Mouse (Mus musculus) limb, embryonic 15.5 days (tissue): ENCODE results near the gene Atg13. TPM values are rescaled to one million over a fixed set of nuclear protein-coding genes. Genes with fewer than 3 reads are reported as not detected.

Experiments
- ATAC-seq: fragments of 200-750 bp; cut with Nextera tagmentation; 2 replicates; pipeline ENCODE4 v1.8.0; 2017; ENCODE audit warnings: low read depth, moderate TSS enrichment; ENCODE audit not compliant: insufficient number of reproducible peaks, low FRiP score, low TSS enrichment
- H3K27ac ChIP-seq: fragments of 300-500 bp; sonication (generic); 2 replicates; pipeline ENCODE4 v1.5.1; 2015; ENCODE audit warnings: moderate library complexity, mild to moderate bottlenecking, inconsistent platforms
- H3K27me3 ChIP-seq: fragments of 300-500 bp; sonication (generic); 2 replicates; pipeline ENCODE4 v1.6.1; 2015; ENCODE audit warnings: inconsistent platforms
- H3K36me3 ChIP-seq: fragments of 300-500 bp; sonication (generic); 2 replicates; pipeline ENCODE4 v1.6.1; 2015; ENCODE audit warnings: inconsistent platforms
- H3K4me1 ChIP-seq: fragments of 300-500 bp; sonication (generic); 2 replicates; pipeline ENCODE4 v1.6.1; 2015; ENCODE audit warnings: inconsistent platforms
- H3K4me2 ChIP-seq: fragments of 300-500 bp; sonication (generic); 2 replicates; pipeline ENCODE4 v1.6.1; 2015; ENCODE audit warnings: mild to moderate bottlenecking, inconsistent platforms
- H3K4me3 ChIP-seq: fragments of 300-500 bp; sonication (generic); 2 replicates; pipeline ENCODE4 v1.5.1; 2015; ENCODE audit warnings: mild to moderate bottlenecking, inconsistent platforms
- H3K9ac ChIP-seq: fragments of 300-500 bp; sonication (generic); 2 replicates; pipeline ENCODE4 v1.6.1; 2015; ENCODE audit warnings: inconsistent platforms
- H3K9me3 ChIP-seq: fragments of 300-500 bp; sonication (generic); 2 replicates; pipeline ENCODE4 v1.6.1; 2016; ENCODE audit warnings: inconsistent platforms
- WGBS: fragments of 180-500 bp; shearing (Covaris S2); methylation state at CpG from one replicate; pipeline ENCODE4 v1.1.7; 2015; 5-methylcytosine and 5-hydroxymethylcytosine counted together
- polyA plus RNA-seq: library from polyadenylated mRNA; unstranded; fragments of >200 nt; fragmentation: Nextera tagmentation; extraction: Ambion mirVana; gene quantifications from 2 replicates; pipeline ENCODE4 v1.2.1, GENCODE M21; 2015

Atg13 gene
- polyA plus RNA-seq, 1 experiment from 2014 or later: 33.7 TPM

DNA sequence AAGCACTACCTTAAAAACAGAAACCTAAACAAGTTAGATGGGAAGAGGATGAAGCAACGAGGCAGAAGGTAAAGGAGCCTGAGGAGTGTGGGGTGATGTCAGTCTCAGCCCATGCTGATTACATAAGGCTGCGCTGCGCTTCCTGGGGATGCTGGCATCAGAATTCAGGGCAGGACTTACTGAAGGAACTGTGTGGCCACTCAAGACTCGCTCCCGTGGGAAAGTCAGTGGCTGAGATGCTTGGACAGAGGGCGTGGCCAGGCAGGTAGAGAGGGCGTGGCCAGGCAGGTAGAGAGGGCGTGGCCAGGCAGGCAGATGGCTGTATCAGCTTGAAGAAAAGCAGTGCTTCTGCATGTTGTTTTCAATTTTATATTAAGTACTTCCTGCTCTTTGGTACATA lies 26.5 kb downstream of the Atg13 start:
- H3K4me2 ChIP-seq: no peak overlapping the region
- no peak overlapping the region for H3K27ac ChIP-seq
- no peak overlapping the region for H3K4me3 ChIP-seq
- ATAC-seq: no peak
- H3K4me1 ChIP-seq: no peaks in the 10 kb centered on the region
- H3K27me3 ChIP-seq: no peaks in the 10 kb centered on the region
- no peaks in the 10 kb centered on the region for H3K9me3 ChIP-seq
- WGBS: 68% methylated on average over 8 of the region's 8 CpGs
- peaks cover 80% of the 10 kb centered on the region for H3K36me3 ChIP-seq
- no peak overlapping the region for H3K9ac ChIP-seq

DNA sequence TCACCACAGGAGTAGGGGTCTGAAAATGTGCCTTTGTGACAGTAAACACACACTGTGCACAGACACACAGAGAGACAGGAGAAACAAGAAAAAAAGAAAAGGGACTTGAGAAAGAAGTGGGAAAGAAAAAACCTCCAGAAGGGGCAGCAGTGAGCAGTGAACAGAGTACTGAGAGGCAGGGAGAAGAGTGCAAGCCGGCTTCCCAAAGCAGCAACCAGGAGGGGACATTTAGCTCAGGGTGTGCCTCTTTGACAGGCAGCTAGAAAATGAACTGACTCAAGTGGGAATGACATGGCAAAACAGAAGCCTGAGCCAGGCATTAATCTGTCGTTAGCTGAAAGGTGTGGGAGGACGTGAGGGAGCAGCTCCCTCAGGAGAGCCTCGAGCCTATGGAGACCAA lies 27.5 kb downstream of the Atg13 start:
- Histone ChIP-seq H3K9me3 (no peaks in the 10 kb centered on the region), H3K9ac (no peak overlapping the region), H3K4me2 (no peak overlapping the region), H3K4me1 (no peaks in the 10 kb centered on the region), H3K27me3 (no peaks in the 10 kb centered on the region), H3K27ac (peak overlapping the region; percentile 1; the same call in 1 of the 2 replicates), H3K4me3 (no peak overlapping the region), H3K36me3 (peaks cover 82% of the 10 kb centered on the region)
- ATAC-seq: no peak
- 49% methylated on average over 4 of the region's 4 CpGs for WGBS

DNA sequence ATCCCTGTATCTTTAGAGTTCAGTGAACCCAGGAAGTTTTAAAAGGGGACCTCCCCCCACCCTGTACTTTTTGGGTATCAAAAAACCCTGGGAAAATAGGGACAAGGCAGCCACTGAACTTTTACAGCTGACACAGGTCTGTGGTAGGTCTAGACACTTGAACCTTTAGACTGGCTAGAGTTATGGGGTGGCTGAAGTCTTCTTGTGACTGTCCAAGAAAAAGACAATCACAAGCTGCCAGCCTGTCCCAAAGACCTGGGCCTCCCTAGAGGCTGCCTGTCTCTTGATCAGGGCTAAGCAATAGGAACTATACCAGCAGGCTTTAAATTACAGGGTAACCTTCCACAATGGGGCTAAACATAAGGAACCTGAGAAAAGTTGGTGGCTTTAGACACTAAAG lies 33.4 kb downstream of the Atg13 start:
- H3K27ac ChIP-seq: no peak overlapping the region
- H3K4me1 ChIP-seq: no peaks in the 10 kb centered on the region

DNA sequence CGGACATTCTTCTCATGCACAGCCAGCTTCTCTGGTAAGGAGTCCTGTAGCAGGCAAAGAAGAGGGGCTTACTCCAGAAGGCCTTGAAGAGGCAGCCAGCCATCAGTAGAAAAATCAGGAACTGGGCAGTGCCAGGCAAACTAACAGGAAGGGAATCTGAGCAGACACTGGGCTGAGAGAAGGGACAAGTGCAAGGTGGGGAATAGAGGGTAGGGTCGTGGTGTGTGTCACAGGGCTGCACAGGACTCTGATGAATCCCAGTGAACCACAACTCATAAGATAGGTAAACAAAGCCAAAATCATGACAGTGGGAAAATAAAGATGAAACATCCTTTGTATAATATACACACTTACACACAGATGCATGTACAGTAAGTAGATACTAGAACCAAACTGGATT lies 34.0 kb downstream of the Atg13 start:
- no peaks in the 10 kb centered on the region for H3K4me1 ChIP-seq
- 76% methylated on average over 2 of the region's 2 CpGs for WGBS
- ATAC-seq: no peak
- H3K9ac ChIP-seq: no peak overlapping the region
- no peak overlapping the region for H3K27ac ChIP-seq
- H3K9me3 ChIP-seq: no peaks in the 10 kb centered on the region
- H3K4me2 ChIP-seq: no peak overlapping the region
- peaks cover 95% of the 10 kb centered on the region for H3K36me3 ChIP-seq
- H3K27me3 ChIP-seq: no peaks in the 10 kb centered on the region
- H3K4me3 ChIP-seq: no peak overlapping the region

More for the DNA sequence above, 33.4 kb downstream of the Atg13 start:
- Histone ChIP-seq H3K9ac (no peak overlapping the region), H3K27me3 (no peaks in the 10 kb centered on the region), H3K4me2 (no peak overlapping the region), H3K4me3 (no peak overlapping the region), H3K9me3 (no peaks in the 10 kb centered on the region), H3K36me3 (peaks cover 96% of the 10 kb centered on the region)
- ATAC-seq: no peak

DNA sequence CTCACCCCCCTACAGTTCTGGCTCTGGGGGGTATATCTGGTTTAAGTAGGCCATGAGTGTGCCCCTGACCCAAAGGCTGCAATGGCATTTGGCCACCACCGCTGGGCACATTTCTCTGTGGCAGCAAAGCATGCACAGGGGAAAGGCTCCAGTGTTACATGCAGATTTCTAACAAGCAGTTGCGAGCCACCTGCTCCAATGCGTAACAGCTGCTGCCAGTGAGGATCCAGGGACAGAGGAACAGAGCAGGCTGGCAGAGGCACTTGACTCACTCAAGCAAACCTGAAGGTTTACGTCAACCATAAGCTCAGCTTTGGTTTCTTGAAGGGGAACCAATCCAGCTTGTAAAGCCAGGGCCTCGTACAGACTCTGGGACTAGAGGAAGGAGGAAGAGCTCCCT lies 35.5 kb downstream of the Atg13 start:
- no peak for ATAC-seq
- H3K27ac ChIP-seq: no peak overlapping the region
- H3K36me3 ChIP-seq: peaks cover 96% of the 10 kb centered on the region
- no peaks in the 10 kb centered on the region for H3K4me1 ChIP-seq
- WGBS: 83% methylated on average over 5 of the region's 5 CpGs
- H3K27me3 ChIP-seq: no peaks in the 10 kb centered on the region
- H3K4me3 ChIP-seq: no peak overlapping the region
- H3K4me2 ChIP-seq: no peak overlapping the region
- H3K9ac ChIP-seq: no peak overlapping the region
- no peaks in the 10 kb centered on the region for H3K9me3 ChIP-seq

DNA sequence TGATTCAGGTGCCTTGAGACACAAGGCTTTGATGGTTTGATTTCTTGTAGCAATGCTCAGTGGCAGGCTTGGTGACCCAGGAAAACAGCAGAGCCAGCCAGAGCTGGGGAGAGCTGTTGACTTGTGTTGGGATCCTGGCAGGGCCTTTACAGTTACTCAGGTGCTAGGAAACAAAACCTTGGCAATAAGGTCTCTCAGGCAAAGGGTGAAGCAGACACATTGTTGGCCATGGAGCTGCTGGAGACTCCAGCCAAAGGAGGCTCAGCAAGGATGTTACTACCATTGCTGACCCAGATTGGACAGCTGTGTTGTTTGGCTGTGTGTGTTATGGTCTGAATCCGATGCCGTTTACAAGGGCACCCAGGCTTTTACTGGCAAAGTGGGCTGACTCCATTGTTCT lies 36.8 kb downstream of the Atg13 start:
- Histone ChIP-seq H3K9me3 (no peaks in the 10 kb centered on the region), H3K27ac (no peak overlapping the region), H3K9ac (no peak overlapping the region), H3K27me3 (no peaks in the 10 kb centered on the region), H3K4me1 (no peaks in the 10 kb centered on the region), H3K4me2 (no peak overlapping the region), H3K36me3 (peaks cover 96% of the 10 kb centered on the region), H3K4me3 (no peak overlapping the region)
- ATAC-seq: no peak
- WGBS: 85% methylated on average over 2 of the region's 2 CpGs

DNA sequence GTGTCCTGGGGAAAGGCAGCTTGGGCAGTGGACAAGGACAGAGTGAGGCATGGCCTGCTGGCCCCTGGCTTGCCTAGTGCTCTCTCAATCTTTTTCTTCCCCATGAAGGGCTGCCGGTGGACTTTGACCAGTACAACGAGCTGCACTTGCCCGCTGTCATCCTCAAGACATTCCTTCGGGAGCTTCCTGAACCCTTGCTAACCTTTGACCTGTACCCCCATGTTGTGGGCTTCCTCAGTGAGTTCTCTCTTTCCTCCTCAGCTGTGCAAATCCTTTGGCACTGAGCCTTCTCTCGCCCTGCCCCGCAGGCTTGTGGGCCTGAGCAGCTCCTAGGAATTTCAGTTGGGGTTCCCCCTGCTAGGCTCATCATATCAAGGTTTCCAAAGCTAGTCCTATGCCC lies 40.3 kb downstream of the Atg13 start:
- Histone ChIP-seq H3K27ac (no peak overlapping the region), H3K4me2 (no peak overlapping the region), H3K9ac (no peak overlapping the region), H3K4me3 (no peak overlapping the region), H3K9me3 (no peaks in the 10 kb centered on the region), H3K36me3 (peaks cover 91% of the 10 kb centered on the region), H3K27me3 (no peaks in the 10 kb centered on the region), H3K4me1 (no peaks in the 10 kb centered on the region)
- ATAC-seq: no peak
- 97% methylated on average over 6 of the region's 6 CpGs for WGBS

DNA sequence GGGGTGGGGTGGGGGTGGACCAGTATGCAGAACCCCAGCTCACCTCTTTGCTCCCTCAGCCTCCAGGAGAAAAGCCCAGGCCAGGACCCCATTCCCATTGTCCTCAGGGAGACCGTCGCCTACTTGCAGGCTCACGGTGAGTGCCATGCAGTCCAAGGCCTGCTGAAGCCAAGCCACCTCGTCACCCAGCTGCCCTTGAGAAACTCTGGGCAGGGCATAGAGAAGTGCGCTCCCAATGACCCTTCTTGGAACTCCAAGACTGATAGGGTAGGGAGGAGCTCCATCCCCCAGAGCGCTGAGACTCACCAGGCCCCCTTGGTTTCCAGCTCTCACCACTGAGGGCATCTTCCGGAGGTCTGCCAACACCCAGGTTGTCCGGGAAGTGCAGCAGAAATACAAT lies 41.0 kb downstream of the Atg13 start:
- Histone ChIP-seq H3K27me3 (no peaks in the 10 kb centered on the region), H3K36me3 (peaks cover 91% of the 10 kb centered on the region), H3K4me2 (no peak overlapping the region), H3K9me3 (no peaks in the 10 kb centered on the region), H3K9ac (no peak overlapping the region), H3K4me1 (no peaks in the 10 kb centered on the region), H3K4me3 (no peak overlapping the region), H3K27ac (no peak overlapping the region)
- WGBS: 91% methylated on average over 8 of the region's 8 CpGs
- ATAC-seq: no peak

DNA sequence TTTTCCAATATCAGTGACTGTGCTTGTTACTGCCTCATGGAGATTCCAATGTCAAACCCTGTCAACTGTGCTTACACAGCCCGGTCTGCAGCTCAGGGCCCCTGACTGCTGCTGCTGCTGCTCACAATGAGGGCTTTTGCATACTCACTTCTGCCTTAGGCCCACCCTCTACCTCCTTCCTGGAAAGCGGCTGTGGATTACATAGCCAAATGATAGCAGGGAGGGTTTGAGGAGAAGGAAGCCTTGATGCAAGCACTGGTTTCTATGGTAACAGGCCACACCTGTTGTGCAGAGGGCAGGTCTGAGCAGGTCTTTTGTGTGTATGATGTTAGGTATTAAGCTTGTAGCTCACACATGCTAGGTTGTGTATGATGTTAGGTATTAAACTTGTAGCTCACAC lies 42.6 kb downstream of the Atg13 start:
- no peaks in the 10 kb centered on the region for H3K9me3 ChIP-seq
- WGBS: 71% methylated on average over 2 of the region's 2 CpGs
- H3K4me1 ChIP-seq: no peaks in the 10 kb centered on the region
- H3K4me3 ChIP-seq: no peak overlapping the region
- no peaks in the 10 kb centered on the region for H3K27me3 ChIP-seq
- no peak overlapping the region for H3K4me2 ChIP-seq
- H3K9ac ChIP-seq: no peak overlapping the region
- no peak overlapping the region for H3K27ac ChIP-seq
- H3K36me3 ChIP-seq: peaks cover 91% of the 10 kb centered on the region
- no peak for ATAC-seq

DNA sequence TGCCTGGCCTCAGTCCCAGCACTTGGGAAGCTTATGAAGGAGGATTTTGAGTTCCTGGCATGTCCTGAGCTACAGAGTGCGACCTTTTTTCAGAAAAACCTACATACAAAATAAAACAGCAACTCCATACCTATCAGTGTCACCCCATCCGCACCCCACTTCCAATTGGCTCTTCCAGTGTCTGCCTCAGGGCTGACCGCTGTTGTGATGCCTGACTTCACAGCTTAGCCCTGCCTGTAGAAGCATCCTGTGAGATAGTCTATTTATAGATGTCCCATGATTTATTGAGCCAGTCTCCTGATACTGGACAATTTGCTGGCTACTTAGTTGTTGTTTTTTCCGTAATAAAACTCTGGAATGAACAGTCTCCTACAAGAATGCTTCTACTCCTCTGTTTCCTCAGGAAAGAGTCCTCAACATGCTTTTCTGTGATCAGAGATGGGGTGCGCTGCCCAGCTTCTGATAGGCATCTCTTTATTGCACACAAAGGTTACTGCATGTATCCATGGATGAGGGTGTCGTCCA lies 43.9 kb downstream of the Atg13 start:
- Histone ChIP-seq H3K27ac (no peak overlapping the region), H3K4me1 (no peaks in the 10 kb centered on the region), H3K36me3 (peaks cover 91% of the 10 kb centered on the region), H3K9ac (no peak overlapping the region), H3K4me3 (no peak overlapping the region), H3K4me2 (no peak overlapping the region), H3K27me3 (no peaks in the 10 kb centered on the region), H3K9me3 (no peaks in the 10 kb centered on the region)
- no peak for ATAC-seq
- 92% methylated on average over 6 of the region's 6 CpGs for WGBS

DNA sequence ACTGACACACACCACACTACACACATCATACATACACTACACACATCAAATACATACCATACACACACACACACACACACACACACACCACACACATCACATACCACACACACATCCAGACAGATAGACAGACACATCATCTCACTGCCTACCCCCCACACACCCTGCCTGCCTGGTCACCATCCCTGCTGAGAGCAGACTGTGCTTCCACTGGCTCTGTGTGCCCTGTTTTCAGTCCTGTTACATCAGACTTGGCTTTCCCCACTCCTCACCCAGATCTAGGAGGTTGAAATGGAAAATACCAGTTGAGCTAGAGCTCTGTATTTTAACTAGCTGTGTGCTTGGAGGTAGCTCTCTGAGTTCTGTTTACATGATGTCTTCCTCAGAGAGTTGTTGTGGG lies 45.6 kb downstream of the Atg13 start:
- no peak overlapping the region for H3K4me2 ChIP-seq

DNA sequence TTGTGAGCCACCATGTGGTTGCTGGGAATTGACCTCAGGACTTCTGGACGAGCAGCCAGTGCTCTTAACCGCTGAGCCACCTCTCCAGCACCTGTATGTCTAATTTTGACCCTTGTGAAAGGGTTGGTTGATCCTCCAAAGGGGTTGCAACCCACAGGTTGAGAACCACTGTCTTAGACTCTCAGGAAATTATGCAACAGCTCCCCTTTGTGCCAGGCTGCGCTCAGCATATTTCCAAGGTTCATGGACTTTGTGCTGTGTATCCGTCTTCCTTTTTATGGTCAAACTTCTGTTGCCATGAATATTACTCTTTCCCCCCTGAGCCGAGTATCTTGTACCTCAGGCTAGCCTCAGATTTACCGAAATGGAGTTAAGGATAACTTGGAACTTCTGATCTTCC lies 49.4 kb downstream of the Atg13 start:
- no peak overlapping the region for H3K4me2 ChIP-seq
- no peaks in the 10 kb centered on the region for H3K27me3 ChIP-seq
- no peaks in the 10 kb centered on the region for H3K4me1 ChIP-seq
- H3K4me3 ChIP-seq: no peak overlapping the region
- ATAC-seq: no peak
- H3K9ac ChIP-seq: no peak overlapping the region
- H3K9me3 ChIP-seq: no peaks in the 10 kb centered on the region
- H3K27ac ChIP-seq: no peak overlapping the region
- WGBS: 92% methylated on average over 6 of the region's 6 CpGs
- H3K36me3 ChIP-seq: peaks cover 92% of the 10 kb centered on the region

More for the DNA sequence above, 45.6 kb downstream of the Atg13 start:
- no peak overlapping the region for H3K9ac ChIP-seq
- H3K4me3 ChIP-seq: no peak overlapping the region
- peaks cover 89% of the 10 kb centered on the region for H3K36me3 ChIP-seq
- ATAC-seq: no peak
- H3K27me3 ChIP-seq: no peaks in the 10 kb centered on the region
- no peaks in the 10 kb centered on the region for H3K4me1 ChIP-seq
- H3K9me3 ChIP-seq: no peaks in the 10 kb centered on the region
- no peak overlapping the region for H3K27ac ChIP-seq

DNA sequence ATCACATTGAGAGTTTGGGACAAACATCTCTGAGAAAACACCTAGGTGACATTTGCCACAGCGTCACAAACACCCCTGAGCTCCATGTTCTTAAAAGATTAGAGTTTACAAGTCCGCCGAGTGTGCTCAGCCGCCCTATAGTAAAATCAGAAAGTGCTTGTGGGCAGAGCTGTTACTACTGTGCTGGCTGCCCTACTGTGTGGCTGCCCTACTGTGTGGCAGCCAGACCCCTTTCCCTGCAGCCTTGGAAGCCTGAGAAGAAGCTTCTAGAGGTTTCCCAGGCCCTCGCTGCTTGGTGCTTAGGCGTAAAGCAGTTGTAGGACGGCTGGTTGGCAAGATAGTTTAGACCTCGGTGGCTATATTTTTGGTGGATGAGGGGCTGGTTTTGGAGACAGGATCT lies 50.7 kb downstream of the Atg13 start:
- peaks cover 95% of the 10 kb centered on the region for H3K36me3 ChIP-seq
- no peak for ATAC-seq
- 95% methylated on average over 8 of the region's 8 CpGs for WGBS

More for the DNA sequence above, 50.7 kb downstream of the Atg13 start:
- Histone ChIP-seq H3K9ac (no peak overlapping the region), H3K27ac (no peak overlapping the region), H3K4me3 (no peak overlapping the region), H3K4me2 (no peak overlapping the region), H3K4me1 (no peaks in the 10 kb centered on the region), H3K9me3 (no peaks in the 10 kb centered on the region), H3K27me3 (no peaks in the 10 kb centered on the region)
